In genomic region chr4:95284696-95285095, GRCm38 (mm10) we compare ENCODE assay signal across 26 mouse cellular contexts.
A peak's percentile ranks its signal among the peaks of the same experiment; 100 is the strongest.
DNase-seq lines count a peak whose midpoint lies in the region; ATAC-seq and TF ChIP-seq lines count a peak whose summit lies in the region.
"Had no signal": no experiment of that assay in that cellular context is flagged by ENCODE, and none has a peak within 500 bp of the region (broad histone marks: within the 10 kb centered on the region; RNA-seq: fewer than 3 reads in every experiment).

No protein-coding gene starts in this region.

- H3K9me3 ChIP-seq in lung, embryonic 14.5 days (ENCODE audit: low read depth, low read length): no peaks in the 10 kb centered on the region
- H3K9me3 ChIP-seq: embryonic facial prominence, embryonic 12.5 days; embryonic facial prominence, embryonic 15.5 days; G1E; heart, embryonic 13.5 days; hindbrain, embryonic 12.5 days; hindbrain, embryonic 15.5 days had no signal

- H3K36me3 ChIP-seq in lung, embryonic 14.5 days (ENCODE audit: insufficient read depth): no peaks in the 10 kb centered on the region
- H3K36me3 ChIP-seq: embryonic facial prominence, embryonic 12.5 days; embryonic facial prominence, embryonic 15.5 days; G1E; heart, embryonic 13.5 days; hindbrain, embryonic 12.5 days; hindbrain, embryonic 15.5 days had no signal

- 61% methylated on average over 1 of the region's 1 CpGs for WGBS in lung, embryonic 14.5 days

- H3K9ac ChIP-seq in lung, embryonic 14.5 days: no peak overlapping the region
- H3K9ac ChIP-seq: embryonic facial prominence, embryonic 12.5 days; embryonic facial prominence, embryonic 15.5 days; forebrain, postnatal 0 days; heart, embryonic 13.5 days; hindbrain, embryonic 12.5 days; hindbrain, embryonic 15.5 days had no signal

- TF ChIP-seq CTCF in gastrocnemius, adult 2 months (IDR thresholded peaks at IDR 0.05): no peak
- no peak for TF ChIP-seq CTCF in lung, embryonic 14.5 days (IDR thresholded peaks at IDR 0.05; ENCODE audit: low read depth)

- no peak overlapping the region for H3K4me3 ChIP-seq in gastrocnemius, adult 2 months
- no peak overlapping the region for H3K4me3 ChIP-seq in lung, embryonic 14.5 days (ENCODE audit: low read depth, low read length)
- H3K4me3 ChIP-seq: embryonic facial prominence, embryonic 12.5 days; embryonic facial prominence, embryonic 15.5 days; heart, embryonic 13.5 days; hindbrain, embryonic 12.5 days; hindbrain, embryonic 15.5 days had no signal

- no peaks in the 10 kb centered on the region for H3K27me3 ChIP-seq in lung, embryonic 14.5 days (ENCODE audit: insufficient read depth, low read length)
- H3K27me3 ChIP-seq: CH12.LX; embryonic facial prominence, embryonic 15.5 days; heart, embryonic 13.5 days; hindbrain, embryonic 12.5 days; hindbrain, embryonic 15.5 days had no signal

- intact Hi-C loops in gastrocnemius, adult 2 months (cut with DNase I): loop anchor here (5.0 kb wide), 1 partner anchor 122 kb away; no protein-coding TSS in a partner anchor

- ATAC-seq in lung, embryonic 14.5 days (ENCODE audit: insufficient read depth): no peak
- ATAC-seq: activated CD4-positive, CD25-positive, alpha-beta regulatory T cell, adult 4 months; forebrain, embryonic 14.5 days; forebrain, postnatal 0 days had no signal

- peak overlapping the region; percentile 89 for H3K27ac ChIP-seq in gastrocnemius, adult 2 months
- no peak overlapping the region for H3K27ac ChIP-seq in lung, embryonic 14.5 days (ENCODE audit: low read depth)
- H3K27ac ChIP-seq: embryonic facial prominence, embryonic 12.5 days; embryonic facial prominence, embryonic 15.5 days; heart, embryonic 13.5 days; hindbrain, embryonic 12.5 days; hindbrain, embryonic 15.5 days had no signal

- H3K4me2 ChIP-seq in lung, embryonic 14.5 days: no peak overlapping the region
- H3K4me2 ChIP-seq: embryonic facial prominence, embryonic 12.5 days; embryonic facial prominence, embryonic 15.5 days; heart, embryonic 13.5 days; hindbrain, embryonic 12.5 days; hindbrain, embryonic 15.5 days had no signal

- DNase-seq in adrenal gland, postnatal 10 days: peak; percentile 24
- DNase-seq in adrenal gland, adult 18-20 months (ENCODE audit: low spot score in 2 of 2): no peak
- DNase-seq in gastrocnemius, adult 2 months: no peak
- DNase-seq in gastrocnemius, postnatal 25 days: no peak
- DNase-seq in lung, embryonic 14.5 days: peak; percentile 61
- no peak for DNase-seq in lung, adult 18-20 months
- DNase-seq in NIH3T3 (ENCODE audit: low read depth): peak; percentile 50
- DNase-seq in spleen, postnatal 10 days (ENCODE audit: low spot score in 2 of 2): no peak
- DNase-seq: adrenal gland, adult 8-10 months; B cell, adult 2 months; cerebellum, adult 11-12 months; cerebellum, adult 9-10 months; cerebellum, postnatal 25 days; forebrain, postnatal 0 days; gastrocnemius, postnatal 36 days; heart, postnatal 14 days; kidney, adult 2 months had no signal

- peaks cover 4% of the 10 kb centered on the region; the same call in 1 of the 2 replicates for H3K4me1 ChIP-seq in lung, embryonic 14.5 days (ENCODE audit: insufficient read depth)
- H3K4me1 ChIP-seq: hindbrain, embryonic 12.5 days; hindbrain, embryonic 15.5 days had no signal

Comparison
In these comparisons a context has a peak if more than half of its experiments do, and no peak if none do; other contexts are left out.
1. DNase-seq: peak in adrenal gland, postnatal 10 days (single experiment), lung, embryonic 14.5 days (single experiment) and NIH3T3 (single experiment); none in adrenal gland, adult 18-20 months (0 of 2), gastrocnemius, adult 2 months (single experiment), gastrocnemius, postnatal 25 days (single experiment), lung, adult 18-20 months (0 of 2) and spleen, postnatal 10 days (0 of 2).